Mouse (Mus musculus): ENCODE results near the gene Capn8. TPM values are rescaled to one million over a fixed set of nuclear protein-coding genes. Genes with fewer than 3 reads are reported as not detected.

The Capn8 gene
- not detected for polyA plus RNA-seq (2014; fragmentation: Illumina TruSeq; extraction: RNeasy Lipid Tissue Mini Kit (QIAGEN cat#74804); ENCODE audit: low read depth, low replicate concordance)

GRCm38 (mm10) chr1:182564408-182565120 lies at the start of gene Capn8:
Gene Capn8, plus strand, starts transcription at chr1:182565007.

GRCm38 (mm10) chr1:182516758-182517676 lies 47.8 kb upstream of the Capn8 start, which contains the start of gene Capn2:
Gene Capn2, minus strand, starts transcription at chr1:182517608.

Other genes starting within 250 kb of the Capn8 start
- 19.6 TPM for gene Fbxo28, start 223.4 kb upstream of the Capn8 start, polyA plus RNA-seq (2014; fragmentation: Illumina TruSeq; extraction: RNeasy Lipid Tissue Mini Kit (QIAGEN cat#74804); ENCODE audit: low read depth, low replicate concordance)
- 24.9 TPM for gene Trp53bp2, start 155.8 kb upstream of the Capn8 start, polyA plus RNA-seq (2014; fragmentation: Illumina TruSeq; extraction: RNeasy Lipid Tissue Mini Kit (QIAGEN cat#74804); ENCODE audit: low read depth, low replicate concordance)
- 71.7 TPM for gene Capn2, start 47.4 kb upstream of the Capn8 start, polyA plus RNA-seq (2014; fragmentation: Illumina TruSeq; extraction: RNeasy Lipid Tissue Mini Kit (QIAGEN cat#74804); ENCODE audit: low read depth, low replicate concordance)
- not detected for gene Ccdc185, start 184.2 kb downstream of the Capn8 start, polyA plus RNA-seq (2014; fragmentation: Illumina TruSeq; extraction: RNeasy Lipid Tissue Mini Kit (QIAGEN cat#74804); ENCODE audit: low read depth, low replicate concordance)
- 1.2 TPM for gene Susd4, start 198.9 kb downstream of the Capn8 start, polyA plus RNA-seq (2014; fragmentation: Illumina TruSeq; extraction: RNeasy Lipid Tissue Mini Kit (QIAGEN cat#74804); ENCODE audit: low read depth, low replicate concordance)

Data from kidney, adult 10 weeks (tissue).